Mouse (Mus musculus) cerebellum, adult 18-20 months (tissue): ENCODE measurements around the gene Srd5a2.
"Not testable (repeated sequence)": the region's sequence is repeated elsewhere in the genome, so short reads cannot be mapped to it uniquely, and the experiment has no call there.

ENCODE experiments used
- DNase-seq, 2 experiments: peaks; one replicate each; pipeline ENCODE4 v3.0.0; 2021

Gene Srd5a2

GRCm38 (mm10) chr17:74047210-74048082 lies at the start of gene Srd5a2:
Srd5a2 (minus strand) TSS chr17:74047916.
- no peak for DNase-seq

DNA sequence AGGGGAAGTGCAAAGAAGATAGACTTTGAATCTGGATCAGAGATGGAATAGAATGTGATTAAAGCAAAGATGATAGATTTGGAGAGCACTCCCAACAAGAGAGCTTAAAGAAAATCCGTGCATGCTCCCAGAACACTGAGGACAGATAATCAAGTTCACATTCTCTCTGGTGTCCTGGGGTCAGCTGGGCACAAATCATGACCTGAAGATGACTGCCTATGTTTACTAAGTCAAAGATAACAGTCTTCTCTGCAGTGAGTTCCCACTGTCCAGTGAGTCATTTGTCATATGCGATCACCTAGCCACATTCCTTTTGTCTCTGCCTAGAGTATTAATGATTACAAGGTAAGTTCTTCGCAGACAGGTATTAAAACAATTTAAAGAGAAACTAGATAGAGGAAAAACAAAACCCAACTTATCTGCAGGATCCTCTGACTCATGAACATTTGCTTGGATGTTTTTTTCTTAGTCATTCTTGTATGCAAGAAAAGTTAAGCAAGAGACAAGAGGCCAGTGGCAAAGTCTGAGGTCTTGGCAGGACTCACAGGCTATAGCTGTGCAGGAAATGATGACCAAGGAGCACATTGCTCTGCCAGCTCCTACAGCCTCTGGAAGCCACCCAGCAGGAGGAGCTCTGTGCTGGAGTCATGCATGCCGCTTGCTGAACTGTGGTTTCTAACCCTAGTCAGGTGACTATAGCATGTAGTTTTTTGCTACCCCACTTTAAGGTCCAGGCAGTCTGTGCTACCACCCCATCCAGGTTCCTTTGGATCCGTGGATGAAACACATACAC lies 41.4 kb upstream of the Srd5a2 start:
- DNase-seq: no peak

DNA sequence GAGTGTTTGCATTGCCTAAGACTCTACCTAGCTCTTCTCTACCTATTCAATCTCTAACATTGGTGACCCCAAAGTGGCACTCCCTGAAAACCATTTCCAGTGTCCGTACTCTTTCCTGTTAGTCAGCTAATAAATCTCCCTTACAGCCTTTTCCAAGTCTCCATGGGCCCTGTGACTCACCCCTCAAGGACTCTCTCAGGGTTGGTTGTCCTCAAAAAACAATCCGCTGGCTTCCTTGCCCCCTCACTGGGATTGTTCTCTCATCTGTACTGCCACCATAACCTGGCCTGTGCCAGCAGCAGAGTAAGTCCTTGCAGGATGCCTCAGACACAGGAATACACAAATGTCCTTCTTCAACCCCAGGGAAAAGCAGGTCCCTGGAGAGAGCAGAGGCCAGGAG lies 40.3 kb upstream of the Srd5a2 start:
- no peak for DNase-seq

DNA sequence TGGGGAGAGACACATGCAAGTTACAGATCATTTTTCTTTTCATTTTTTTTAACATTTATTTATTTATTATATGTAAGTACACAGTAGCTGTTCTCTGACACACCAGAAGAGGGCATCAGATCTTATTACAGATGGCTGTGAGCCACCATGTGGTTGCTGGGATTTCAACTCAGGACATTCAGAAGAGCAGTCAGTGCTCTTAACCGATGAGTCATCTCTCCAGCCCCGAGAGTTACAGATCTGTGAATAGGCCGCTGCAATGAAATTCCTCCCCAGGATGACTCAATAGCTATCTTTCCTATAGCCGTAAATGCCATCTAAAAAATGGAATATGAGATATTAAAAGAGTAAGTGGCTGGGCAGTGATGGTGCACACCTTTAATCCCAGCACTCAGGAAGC lies 35.7 kb upstream of the Srd5a2 start:
- no peak for DNase-seq

DNA sequence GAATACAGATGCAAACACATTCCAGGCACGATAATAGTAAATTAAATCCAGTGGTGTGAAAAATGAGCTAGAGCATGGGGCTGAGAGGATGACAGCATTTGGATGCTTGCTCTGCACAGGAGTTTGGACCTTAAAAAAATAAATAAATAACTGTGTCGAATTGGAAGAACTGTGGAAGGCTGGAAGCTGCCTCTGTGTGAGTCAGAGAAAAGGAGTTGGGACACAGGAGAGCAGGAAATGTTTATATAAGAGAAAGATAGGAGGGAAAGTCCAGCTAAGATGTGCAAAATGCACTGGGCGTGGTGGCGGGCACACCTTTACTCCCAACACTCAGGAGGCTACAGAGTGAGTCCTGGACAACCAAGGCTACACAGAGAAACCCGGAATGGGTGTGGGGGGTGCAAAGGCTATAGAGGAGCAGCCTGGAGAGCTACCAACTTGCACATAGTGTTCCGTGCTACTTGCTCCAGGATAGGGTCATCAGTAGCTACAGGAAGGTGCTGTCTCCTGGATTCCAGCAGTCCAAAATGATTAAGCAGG lies 32.4 kb upstream of the Srd5a2 start:
- DNase-seq: no peak

GRCm38 (mm10) chr17:74078776-74079495 lies 31.2 kb upstream of the Srd5a2 start:
- DNase-seq: no peak

- DNase-seq: not testable (repeated sequence)
These were observed 25.4 kb upstream of the Srd5a2 start for GRCm38 (mm10) chr17:74073067-74073466.

DNA sequence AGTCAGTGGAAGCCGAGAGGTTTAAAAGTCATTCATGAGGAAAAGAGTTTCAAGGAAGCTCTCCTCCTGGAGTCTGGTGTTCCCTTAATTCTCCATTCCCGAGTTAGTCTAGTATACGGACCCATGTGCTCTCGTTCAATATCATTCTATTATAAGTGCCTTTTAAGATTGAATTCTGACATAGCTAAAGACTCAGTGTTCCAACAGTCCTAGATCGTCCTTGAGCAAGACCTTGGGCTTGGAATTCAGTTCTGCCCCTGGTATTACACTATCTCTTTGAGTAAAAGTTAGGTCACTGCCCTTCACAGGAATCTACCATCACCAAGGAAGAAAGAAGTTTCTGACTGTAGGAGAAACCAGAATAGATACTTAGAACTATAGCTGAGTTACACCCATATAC lies 15.0 kb upstream of the Srd5a2 start:
- DNase-seq: not testable (repeated sequence)

DNA sequence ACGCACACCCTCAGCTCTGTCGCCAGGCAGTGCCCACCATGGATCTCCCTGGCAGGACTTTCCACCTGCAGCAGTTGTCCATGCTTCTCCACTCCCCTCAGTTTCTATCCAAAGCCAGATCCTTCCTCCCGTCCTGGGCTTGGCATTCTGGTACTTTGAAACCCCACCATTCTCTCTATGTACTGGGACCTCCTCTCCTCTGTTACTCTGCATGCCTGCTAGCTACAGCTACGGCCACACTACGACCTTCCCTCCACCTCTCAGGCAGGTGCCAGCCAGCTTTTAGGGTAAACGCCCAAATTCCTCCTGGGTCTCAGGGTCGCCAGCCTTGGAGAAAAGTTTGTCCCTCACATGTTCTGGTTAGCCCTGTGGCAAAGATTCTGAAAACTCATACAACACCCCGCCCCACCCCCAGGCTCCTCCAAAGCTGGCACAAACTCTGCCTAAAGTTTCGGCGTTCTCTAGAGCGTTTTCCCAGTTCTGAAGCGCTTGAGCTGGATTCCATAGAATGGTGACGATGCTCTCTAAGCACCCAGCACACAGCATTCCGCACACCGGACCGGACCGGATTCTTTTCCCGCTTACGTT lies 607 bp upstream of the Srd5a2 start:
- DNase-seq: no peak

GRCm38 (mm10) chr17:74043754-74044153 lies 4.0 kb downstream of the Srd5a2 start:
- DNase-seq: peak; percentile 10 to 12

DNA sequence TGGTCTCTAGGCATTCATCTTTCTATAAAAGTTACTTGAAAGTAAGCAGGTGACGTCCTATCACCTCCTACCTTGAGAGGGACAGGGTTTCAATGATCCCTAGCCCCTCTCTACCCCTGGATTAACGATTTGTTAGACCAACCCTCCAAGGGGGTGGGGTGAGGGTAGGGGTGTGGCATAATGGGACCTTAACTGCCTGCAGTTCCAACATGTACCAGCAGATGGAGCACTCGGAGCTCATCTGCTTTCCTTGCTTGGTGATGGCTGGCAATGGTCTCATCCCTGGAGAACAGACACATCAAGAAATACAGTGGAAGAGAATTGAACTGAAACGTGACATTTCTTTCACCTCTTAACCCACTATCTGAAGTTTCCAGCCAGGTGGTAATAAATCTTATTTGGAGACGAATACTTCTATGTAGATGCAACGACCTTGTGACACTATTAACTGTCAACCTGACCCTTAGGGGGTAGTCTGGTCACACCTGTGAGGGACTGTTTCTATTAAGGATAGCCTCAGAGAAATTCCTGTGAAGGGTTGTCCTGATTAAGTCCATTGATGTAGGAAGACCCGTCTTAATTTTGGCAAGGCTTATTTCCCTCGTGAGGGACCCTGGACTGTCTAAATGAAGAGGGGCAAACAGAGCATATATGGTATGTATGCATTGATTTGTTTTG lies 27.1 kb downstream of the Srd5a2 start:
- DNase-seq: peak; percentile 74 to 82

GRCm38 (mm10) chr17:74018281-74018680 lies 29.4 kb downstream of the Srd5a2 start:
- DNase-seq: no peak

- no peak for DNase-seq
These were observed 30.1 kb downstream of the Srd5a2 start for GRCm38 (mm10) chr17:74017649-74018048.

DNA sequence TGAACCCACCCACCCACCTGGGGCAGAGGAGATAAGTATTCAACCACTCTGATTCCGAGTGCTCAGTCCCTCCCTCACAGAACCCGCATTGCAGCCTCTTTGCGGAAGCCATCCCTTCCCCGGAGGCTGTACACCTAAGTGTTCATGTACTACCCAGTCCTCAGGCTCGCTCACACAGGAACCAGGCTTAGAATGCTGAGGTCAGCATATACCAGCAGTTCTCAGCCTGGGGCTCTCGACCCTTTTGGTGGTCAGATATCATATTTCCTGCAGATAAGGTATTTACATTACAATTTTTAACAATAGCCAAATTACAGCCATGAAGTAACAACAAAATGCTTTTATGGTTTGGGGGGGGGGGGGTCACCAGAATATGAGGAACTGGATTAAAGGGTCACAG lies 32.6 kb downstream of the Srd5a2 start:
- DNase-seq: no peak

DNA sequence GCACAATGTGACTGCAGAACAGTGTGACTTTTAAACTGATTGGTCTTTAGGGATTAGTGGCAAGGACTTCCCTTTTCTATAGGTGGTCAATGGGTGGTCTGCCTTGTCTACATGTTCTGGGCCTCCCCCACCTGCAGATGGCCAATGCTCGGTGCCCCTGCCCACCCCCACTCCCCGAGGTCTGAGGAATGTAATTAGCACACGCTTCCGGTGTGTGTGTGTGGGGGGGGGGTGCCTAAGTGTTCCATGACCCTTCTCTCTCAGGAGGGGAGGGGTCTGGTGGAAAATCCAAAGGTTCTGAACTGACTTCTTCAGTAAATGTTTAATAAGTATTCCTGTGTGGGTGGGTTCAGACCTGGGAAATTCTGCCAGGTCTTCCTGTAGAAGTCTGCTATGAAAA lies 39.0 kb downstream of the Srd5a2 start:
- no peak for DNase-seq

GRCm38 (mm10) chr17:74007001-74007400 lies 40.7 kb downstream of the Srd5a2 start:
- DNase-seq: no peak

GRCm38 (mm10) chr17:74002396-74002795 lies 45.3 kb downstream of the Srd5a2 start:
- DNase-seq: no peak

DNA sequence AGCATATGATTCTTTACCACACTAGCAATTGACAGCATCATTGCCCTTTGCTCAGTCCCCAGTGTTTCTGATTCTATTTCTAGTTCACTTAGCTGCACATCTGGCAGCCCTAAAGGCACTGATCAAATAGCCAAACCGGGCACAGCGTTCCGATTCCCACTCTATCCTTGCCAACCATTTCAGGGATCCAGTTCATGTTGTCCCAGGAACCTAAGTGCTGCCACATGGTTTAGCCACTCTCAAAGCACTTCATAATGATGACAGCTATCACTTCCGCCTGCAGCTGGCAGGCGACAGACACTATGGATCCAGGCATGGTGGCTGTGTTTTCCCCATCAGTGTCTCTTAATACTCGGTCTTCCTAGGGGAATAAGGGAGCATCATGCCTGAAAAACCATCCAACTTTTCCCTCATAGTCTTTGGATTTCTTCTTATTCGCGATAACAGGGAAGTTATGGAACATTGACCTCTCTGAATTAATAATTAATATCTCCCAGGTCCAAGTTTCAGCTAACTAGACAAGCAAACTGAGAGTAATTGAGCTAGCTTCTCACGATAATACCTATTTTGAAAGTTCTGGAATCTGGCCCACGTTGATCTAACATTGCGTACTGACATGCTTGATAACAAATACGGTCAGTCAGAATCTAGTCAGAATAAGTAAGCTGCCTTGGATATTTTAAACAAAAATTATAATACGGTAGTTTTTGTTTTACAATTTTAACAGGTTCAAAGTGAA lies 51.6 kb downstream of the Srd5a2 start:
- no peak for DNase-seq

GRCm38 (mm10) chr17:73991264-73991663 lies 56.5 kb downstream of the Srd5a2 start:
- no peak for DNase-seq

GRCm38 (mm10) chr17:73986571-73986970 lies 61.1 kb downstream of the Srd5a2 start:
- no peak for DNase-seq

DNA sequence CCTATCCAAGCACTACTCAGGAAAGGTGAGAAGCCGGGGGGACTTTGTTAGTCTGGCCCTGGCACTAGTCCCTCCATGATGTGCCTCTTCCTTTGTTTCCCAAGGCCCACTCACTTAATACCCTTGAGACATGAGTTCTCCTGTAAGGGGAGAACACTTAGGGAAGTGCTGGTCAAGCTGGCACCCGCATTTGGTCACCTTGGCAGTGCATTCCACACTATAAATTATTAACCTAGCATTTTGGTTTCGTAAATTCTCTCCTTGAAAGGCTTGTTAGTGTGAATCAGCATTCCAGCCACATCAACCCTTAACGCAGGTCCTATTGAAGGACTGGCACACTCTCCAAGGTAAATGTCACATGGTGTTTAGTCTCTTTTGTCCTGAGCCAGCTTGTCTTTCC lies 61.8 kb downstream of the Srd5a2 start:
- no peak for DNase-seq
